Mouse (Mus musculus) right cerebral cortex, postnatal 36 days (tissue): ENCODE data around the gene Sacm1l.

ENCODE experiments used
- DNase-seq, 2 experiments: peaks; one replicate each; pipeline ENCODE4 v3.0.0; 2022; ENCODE audit warnings: low spot score in 2 of 2, mixed read lengths in 1 of 2

Gene Sacm1l

DNA sequence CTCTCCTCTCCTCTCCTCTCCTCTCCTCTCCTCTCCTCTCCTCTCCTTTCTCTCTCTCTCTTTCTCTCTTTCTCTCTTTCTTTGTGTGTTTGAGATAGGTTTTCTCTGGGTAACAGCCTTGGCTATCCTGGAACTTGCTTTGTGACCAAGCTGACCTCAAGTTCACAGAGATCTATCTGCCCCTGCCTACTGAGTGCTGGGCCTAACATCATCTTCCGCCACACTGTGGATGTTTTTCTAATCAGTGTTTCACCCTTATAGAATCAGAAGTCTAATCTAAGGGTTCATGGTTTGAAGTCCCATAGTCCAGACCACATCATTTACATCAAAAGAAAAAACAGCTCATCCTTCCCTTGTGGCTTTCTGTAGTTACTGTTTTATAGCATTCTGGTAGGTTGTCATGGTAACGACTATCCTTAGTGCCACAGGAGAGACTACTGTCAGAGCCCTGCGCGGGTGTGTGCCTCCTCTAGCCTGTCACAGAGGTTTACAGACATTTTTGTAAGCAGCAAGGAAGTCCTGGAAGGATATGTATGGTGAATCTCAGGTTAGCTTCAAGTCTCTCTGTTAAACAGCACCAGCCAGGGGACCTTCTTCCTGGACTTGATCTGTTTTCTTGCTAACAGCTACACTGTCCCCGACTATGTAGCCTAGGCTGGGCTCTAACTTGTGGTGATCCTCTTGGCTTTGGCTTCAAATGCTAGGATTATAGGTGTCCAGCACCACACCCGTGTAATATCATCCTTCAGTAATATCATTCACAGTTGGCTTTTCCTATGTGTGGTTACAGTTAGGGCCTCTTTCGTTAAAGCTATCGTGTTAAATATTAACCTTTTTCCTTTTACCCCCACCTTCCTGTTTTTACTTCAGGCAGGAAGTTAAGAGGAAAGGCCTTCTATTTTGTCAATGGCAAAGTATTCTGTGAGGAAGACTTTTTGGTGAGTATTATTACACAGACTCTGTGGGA, 19.6 kb upstream of the Sacm1l start:
- DNase-seq, result peak in 1 of 2 experiments; percentile 41

DNA sequence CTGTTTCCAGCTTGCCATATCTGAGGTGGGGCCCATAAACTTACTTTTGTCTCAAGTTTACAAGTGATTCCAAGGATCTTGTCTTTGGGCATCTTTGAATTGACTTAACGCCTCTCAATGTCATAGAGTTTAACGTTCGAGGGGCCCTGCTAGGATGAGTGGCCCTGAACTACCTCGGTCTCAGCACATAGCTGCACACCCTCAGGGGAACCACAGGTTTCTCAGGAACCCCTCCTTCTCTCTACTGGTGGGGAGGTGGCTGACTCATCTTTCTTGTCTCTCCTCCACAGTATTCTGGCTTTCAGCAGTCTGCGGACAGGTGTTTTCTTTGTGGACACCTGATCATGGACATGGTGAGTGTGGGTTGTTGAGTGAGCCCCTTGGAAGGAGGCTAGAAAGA, 18.6 kb upstream of the Sacm1l start:
- no peak for DNase-seq

GRCm38 (mm10) chr9:123512482-123512881, 17.1 kb upstream of the Sacm1l start:
- no peak for DNase-seq

DNA sequence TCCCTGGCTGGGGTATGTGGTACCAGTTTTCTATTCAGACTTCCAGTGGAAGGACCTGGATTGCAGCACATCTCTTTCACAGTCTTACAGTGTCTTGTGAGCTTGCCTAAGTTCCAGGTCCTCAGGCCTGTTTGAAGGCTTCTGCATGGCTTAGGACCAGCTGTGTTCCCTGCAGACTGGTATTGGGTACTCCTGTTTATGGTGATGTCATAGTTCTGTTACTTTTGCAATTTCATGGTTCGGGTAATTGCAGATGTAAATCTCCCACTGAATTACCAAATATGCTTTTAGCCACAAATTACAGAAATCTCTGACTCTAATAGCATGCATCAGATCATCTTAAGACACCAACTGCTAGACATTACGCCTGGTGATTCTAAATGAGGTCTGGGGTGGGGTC, 14.5 kb upstream of the Sacm1l start:
- DNase-seq, result no peak

- no peak for DNase-seq
These were observed 12.7 kb upstream of the Sacm1l start for GRCm38 (mm10) chr9:123516641-123517385.

DNA sequence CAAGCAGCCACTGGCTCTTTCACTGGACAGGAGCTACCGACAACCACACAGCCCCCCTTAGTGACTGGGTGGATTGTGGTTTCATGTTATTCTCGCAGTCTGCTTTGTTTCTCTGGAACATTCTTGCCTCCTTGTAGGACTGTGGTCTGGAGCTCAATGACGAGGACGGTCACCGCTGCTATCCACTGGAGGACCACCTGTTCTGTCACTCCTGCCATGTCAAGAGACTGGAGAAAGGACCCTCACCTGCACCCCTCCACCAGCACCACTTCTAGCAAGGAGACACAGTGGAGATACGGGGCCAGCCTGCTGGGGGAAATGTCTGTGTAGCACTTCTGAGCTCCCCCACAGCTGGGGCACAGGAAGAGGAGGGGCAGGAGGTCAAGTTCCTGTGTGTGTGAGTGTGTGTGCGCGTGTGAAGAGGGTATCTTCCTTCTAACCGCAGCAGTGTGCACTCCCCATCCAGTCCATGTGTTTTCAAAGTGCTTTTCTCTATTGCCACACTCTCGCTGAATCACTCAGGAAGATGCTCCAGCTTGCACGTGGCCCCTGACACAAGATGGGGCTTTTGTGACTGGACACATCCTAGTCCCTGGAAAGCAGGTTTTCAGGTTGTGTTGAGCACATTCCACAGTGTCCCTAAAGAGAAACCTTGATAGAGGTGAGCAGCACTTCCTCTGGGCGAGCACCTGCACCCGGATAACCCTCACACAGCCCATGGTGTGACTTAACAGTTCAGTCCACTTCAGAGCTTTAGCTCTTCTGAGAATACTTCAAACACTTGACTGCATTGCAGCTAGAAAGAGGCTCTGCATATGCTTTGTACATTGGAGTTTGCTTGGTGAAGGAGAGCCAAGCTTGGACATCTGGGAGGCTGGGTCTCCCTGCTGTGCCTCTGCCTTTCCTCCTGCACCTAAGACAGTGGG, 10.3 kb upstream of the Sacm1l start:
- DNase-seq, result no peak

- no peak for DNase-seq
These were observed 8.8 kb upstream of the Sacm1l start for GRCm38 (mm10) chr9:123520735-123521134.

DNA sequence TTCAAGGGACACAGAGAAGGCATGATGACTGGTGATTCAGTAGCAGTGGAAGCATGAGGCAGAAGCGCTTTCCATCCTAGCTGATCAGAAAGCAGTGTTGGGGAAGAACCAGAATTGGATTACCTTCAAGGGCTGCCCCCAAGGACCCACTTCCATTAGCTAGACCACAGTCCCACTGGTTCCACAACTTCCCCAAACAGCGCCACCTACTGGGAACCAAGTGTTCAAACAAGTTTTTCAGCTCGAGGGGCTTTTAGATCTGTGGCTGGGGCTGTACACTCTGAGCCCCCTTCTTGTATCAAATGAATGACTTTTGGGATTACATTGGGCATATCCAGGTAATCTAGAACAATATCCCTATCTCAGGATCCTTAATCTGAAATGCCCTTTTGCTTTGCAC, 5.9 kb upstream of the Sacm1l start:
- DNase-seq, result no peak

GRCm38 (mm10) chr9:123525095-123525494, 4.5 kb upstream of the Sacm1l start:
- DNase-seq, result peak in 1 of 2 experiments; percentile 21

DNA sequence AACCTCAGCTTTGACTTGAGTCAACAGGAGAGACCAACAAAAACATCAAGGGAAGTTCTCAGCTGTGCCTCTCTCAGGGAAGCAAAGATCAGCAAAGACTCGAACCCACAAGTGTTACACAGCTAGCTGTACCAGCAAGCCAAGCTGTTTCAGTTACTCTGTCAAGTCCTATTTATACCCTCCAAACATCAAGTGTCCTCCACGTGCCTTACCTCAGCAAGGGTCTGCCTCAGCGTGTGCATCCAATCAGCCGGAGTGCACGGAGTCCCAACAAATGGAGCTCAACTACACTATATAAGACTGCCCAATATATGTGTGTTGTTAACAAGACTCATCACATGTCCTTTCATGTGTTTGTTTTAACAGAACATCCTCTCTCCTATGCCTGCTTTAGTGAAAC, 3.1 kb upstream of the Sacm1l start:
- no peak for DNase-seq

DNA sequence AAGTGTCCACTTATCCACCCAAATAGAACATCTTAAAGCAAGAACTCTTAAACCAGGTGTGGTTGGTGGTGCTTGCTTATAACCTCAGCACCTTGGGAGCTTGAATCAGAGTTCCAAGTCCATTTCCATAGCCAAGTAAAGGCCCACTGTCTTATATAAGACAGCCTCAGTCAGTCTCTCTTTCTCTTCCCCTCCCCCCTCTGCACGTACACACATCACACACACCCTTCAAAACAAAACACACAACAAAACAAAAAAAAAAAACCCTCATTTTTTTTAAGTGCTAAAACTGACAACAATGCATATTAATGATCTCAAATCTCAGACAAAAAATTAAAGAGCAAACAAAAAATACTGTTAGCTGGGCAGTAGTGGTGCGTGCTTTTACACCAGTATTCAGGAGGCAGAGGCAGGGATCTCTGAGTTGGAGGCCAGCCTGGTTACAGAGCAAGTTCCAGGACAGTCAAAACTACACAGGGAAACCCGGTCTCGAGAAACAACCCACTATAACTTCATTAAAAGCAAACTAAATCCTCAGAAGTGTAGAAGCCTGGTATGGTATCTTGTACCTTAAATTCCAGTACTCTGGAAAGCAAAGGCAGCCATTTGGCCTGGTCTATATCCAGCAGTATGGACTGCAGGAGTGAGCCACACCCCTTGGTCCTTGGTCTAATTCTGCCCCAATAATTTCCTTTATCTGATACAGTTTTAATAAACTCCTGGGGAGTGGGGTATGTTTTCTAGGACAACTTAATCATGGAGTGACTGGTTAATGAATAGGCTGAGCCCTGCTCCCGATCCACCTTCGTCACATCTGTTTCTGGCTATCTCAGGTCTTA, 1.3 kb upstream of the Sacm1l start:
- DNase-seq, result no peak

- peak; percentile 28 to 61 for DNase-seq
These were observed 648 bp upstream of the Sacm1l start for GRCm38 (mm10) chr9:123528926-123529295.

DNA sequence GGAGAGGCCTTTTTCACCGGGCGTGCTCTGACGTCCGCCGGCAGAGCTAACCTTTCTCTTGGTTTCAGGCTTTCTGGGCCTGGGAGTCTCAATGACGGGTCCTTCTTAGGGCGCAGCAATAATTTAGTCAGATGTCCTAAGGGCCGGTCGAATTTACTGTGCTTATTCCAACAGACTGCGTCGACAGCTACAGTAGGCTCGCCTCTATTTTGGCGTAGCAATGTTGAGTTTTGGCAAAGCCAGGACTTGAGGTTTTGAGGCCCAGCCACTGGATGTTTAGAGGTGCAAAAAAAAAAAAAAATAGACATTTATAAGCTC, 558 bp downstream of the Sacm1l start:
- DNase-seq, result no peak

GRCm38 (mm10) chr9:123530566-123531130, 1.1 kb downstream of the Sacm1l start:
- DNase-seq, result no peak

DNA sequence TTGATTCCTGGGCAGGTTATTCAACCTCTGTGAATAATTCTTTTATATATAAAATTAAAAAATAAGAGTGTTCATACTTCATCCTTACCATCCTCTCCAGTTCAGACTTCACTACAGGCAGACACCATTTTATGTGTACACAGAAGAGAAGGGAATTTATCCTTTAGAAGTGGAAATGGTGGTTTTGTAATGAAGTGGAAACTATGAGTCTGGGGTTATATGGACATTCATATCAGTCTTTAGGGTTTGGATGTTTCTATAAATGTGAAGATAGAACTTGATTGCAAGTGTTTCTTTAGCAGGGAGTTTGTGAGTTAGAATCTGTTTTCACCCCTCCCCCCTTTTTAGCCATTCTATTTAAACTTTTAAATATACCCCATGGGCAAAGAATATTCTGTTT, 1.7 kb downstream of the Sacm1l start:
- DNase-seq, result no peak

GRCm38 (mm10) chr9:123536613-123537012, 7.1 kb downstream of the Sacm1l start:
- no peak for DNase-seq

GRCm38 (mm10) chr9:123538189-123538588, 8.6 kb downstream of the Sacm1l start:
- DNase-seq, result no peak

- no peak for DNase-seq
These were observed 9.5 kb downstream of the Sacm1l start for GRCm38 (mm10) chr9:123539093-123539492.

DNA sequence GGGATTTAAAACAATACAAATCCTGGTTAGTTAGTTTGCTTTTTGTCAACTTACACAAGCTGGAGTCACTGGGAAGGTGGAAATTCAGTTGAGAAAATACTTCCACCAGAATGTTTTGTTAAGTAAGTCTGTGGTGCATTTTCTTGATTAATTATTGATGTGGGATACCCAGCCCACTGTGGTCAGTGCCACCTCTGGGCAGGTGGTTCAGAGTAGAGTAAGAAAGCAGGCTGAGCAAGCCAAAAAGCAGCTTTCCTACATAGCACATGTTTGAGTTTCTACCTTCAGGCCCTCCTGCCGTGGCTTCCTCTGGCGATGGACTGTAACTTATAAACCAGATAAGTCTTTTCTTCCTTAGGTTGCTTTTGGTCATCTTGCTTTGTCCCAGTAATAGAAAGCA, 10.3 kb downstream of the Sacm1l start:
- DNase-seq, result no peak

DNA sequence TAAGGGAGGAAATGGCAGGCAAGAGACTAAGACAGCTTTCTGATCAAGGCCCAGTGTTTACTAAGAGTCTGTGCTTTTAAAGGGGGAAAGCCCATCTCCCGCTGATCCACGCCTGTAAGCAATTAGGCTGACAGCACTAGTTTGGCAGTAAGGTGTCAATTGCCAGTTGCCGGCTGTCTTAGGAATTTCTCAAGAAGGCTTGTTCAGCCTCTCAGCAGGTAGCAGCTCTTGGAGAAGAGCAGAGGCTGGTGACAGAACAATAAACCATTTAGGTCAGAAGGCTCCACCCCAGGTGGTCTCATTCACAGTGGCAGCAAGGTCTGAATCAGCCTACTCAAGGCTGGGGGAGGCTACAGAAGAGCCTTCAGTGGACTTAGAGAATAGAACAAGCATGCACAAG, 25.0 kb downstream of the Sacm1l start:
- DNase-seq, result no peak
